19 mouse cellular contexts compared by ENCODE assay signal in the genomic region with DNA sequence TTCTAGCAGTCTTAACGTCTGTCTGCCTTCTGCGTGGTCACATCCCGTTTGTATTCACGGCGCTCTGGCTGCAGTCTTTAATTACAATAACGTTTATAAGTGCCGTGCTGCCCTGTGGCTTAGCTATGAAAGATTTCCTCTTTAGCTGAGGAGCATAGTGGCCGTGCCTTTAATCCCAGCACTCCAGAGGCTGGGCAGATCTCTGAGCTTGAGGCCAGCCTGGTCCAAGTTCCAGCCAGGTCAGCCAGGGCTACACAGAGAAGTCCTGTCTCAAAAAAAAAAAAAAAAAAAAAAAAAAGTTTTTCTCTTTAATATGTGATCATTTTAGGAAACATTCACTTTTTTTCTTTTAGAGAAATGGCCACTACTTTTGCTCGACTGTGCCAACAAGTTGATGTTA.
"Had no signal": no experiment of that assay in that cellular context is flagged by ENCODE, and none has a peak within 500 bp of the region (broad histone marks: within the 10 kb centered on the region; RNA-seq: fewer than 3 reads in every experiment).

No protein-coding gene starts in this region.

- H3K4me1 ChIP-seq: limb, embryonic 12.5 days; neural tube, embryonic 12.5 days; neural tube, embryonic 15.5 days had no signal

- H3K9me3 ChIP-seq: limb, embryonic 12.5 days; limb, embryonic 15.5 days; liver, embryonic 13.5 days; neural tube, embryonic 12.5 days; neural tube, embryonic 15.5 days had no signal

- H3K4me2 ChIP-seq: limb, embryonic 12.5 days; limb, embryonic 15.5 days; liver, embryonic 13.5 days; midbrain, embryonic 11.5 days; neural tube, embryonic 12.5 days; neural tube, embryonic 15.5 days had no signal

- H3K27me3 ChIP-seq: limb, embryonic 12.5 days; limb, embryonic 15.5 days; liver, embryonic 13.5 days; neural tube, embryonic 12.5 days; neural tube, embryonic 15.5 days had no signal

- H3K27ac ChIP-seq: limb, embryonic 12.5 days; limb, embryonic 15.5 days; liver, embryonic 13.5 days; neural tube, embryonic 12.5 days; neural tube, embryonic 15.5 days; stomach, postnatal 0 days had no signal

- DNase-seq: left cerebral cortex, postnatal 4 days; liver, embryonic 13.5 days; lung, adult 2 months; lung, postnatal 14 days; lung, postnatal 4 days; midbrain, embryonic 14.5 days; right cerebral cortex, adult 18-20 months; right cerebral cortex, postnatal 14 days; right cerebral cortex, postnatal 4 days; thymus, adult 2 months; thymus, postnatal 14 days; thymus, postnatal 4 days had no signal

- H3K9ac ChIP-seq: limb, embryonic 12.5 days; limb, embryonic 15.5 days; liver, embryonic 13.5 days; neural tube, embryonic 12.5 days; neural tube, embryonic 15.5 days had no signal

- H3K4me3 ChIP-seq: limb, embryonic 12.5 days; limb, embryonic 15.5 days; liver, embryonic 13.5 days; neural tube, embryonic 12.5 days; neural tube, embryonic 15.5 days had no signal

- ATAC-seq: intestine, postnatal 0 days had no signal
